Mouse (Mus musculus) G1E (cell line): ENCODE measurements around the gene Tmem132b. TPM values are rescaled to one million over a fixed set of nuclear protein-coding genes. Genes with fewer than 3 reads are reported as not detected.

Source experiments
- ATAC-seq: 2 replicates; pipeline ENCODE4 v1.8.0; 2016; ENCODE audit warnings: mild to moderate bottlenecking; ENCODE audit not compliant: insufficient number of reproducible peaks, poor library complexity, low FRiP score, severe bottlenecking; ENCODE audit errors: extremely low read depth
- DNase-seq: peaks from one replicate; pipeline ENCODE4 v3.0.0; 2012; ENCODE audit warnings: low spot score
- H3K27me3 ChIP-seq: 2 replicates; pipeline ENCODE4 v1.6.1; 2012; ENCODE audit warnings: mild to moderate bottlenecking, low read length, inconsistent platforms; ENCODE audit not compliant: insufficient read depth
- H3K36me3 ChIP-seq: replicated peaks from 2 replicates; pipeline ENCODE3; 2012; ENCODE audit warnings: mild to moderate bottlenecking, inconsistent platforms
- H3K4me1 ChIP-seq: 2 replicates; pipeline ENCODE4 v1.6.1; 2012; ENCODE audit warnings: low read depth, low read length, inconsistent platforms, mixed read lengths; ENCODE audit not compliant: insufficient read depth
- H3K4me3 ChIP-seq: 2 replicates; pipeline ENCODE4 v1.5.1; 2012; ENCODE audit warnings: low read depth, mild to moderate bottlenecking, inconsistent platforms, low read length, moderate library complexity, mixed read lengths
- H3K9me3 ChIP-seq: replicated peaks from 2 replicates; pipeline ENCODE4 v1.6.1; 2012; ENCODE audit warnings: inconsistent platforms
- CTCF ChIP-seq: IDR thresholded peaks from 2 replicates; pipeline ENCODE4 v1.5.1; 2012; ENCODE audit warnings: low read depth, low read length, inconsistent platforms, mixed read lengths
- GATA1 ChIP-seq: IDR thresholded peaks from 2 replicates; pipeline ENCODE4 v1.6.1; 2012; ENCODE audit warnings: borderline replicate concordance, low read length, inconsistent platforms, mixed read lengths
- GATA2 ChIP-seq: IDR thresholded peaks from 2 replicates; pipeline ENCODE4 v1.6.1; 2012; ENCODE audit warnings: low read depth, low read length, inconsistent platforms, borderline replicate concordance
- POLR2AphosphoS5 ChIP-seq: IDR thresholded peaks from 2 replicates; pipeline ENCODE4 v1.6.1; 2012; ENCODE audit warnings: low read depth, low read length, inconsistent platforms; ENCODE audit not compliant: insufficient replicate concordance
- TAL1 ChIP-seq: conservative IDR thresholded peaks from 2 replicates; pipeline ENCODE4 v1.6.1; 2012; ENCODE audit warnings: low read depth, low read length, inconsistent platforms, mixed read lengths
- polyA plus RNA-seq: library from polyadenylated mRNA; stranded (reverse); fragments of >175 nt; gene quantifications from 2 replicates; pipeline ENCODE4 v1.2.3, GENCODE M21; 2012
- total RNA-seq, 2 experiments: library from RNA; stranded (forward) in 1 of 2; stranded (reverse) in 1 of 2; fragments of 200-1000 nt in 1 of 2; fragments of >200 nt in 1 of 2; fragmentation: Nextera tagmentation in 1 of 2; gene quantifications; 2 replicates each; pipeline ENCODE4 v1.2.3; 2014 to 2017

Tmem132b gene
- total and polyA plus RNA-seq, 3 experiments: 0.11 TPM; not detected in 2

- no peaks in the 10 kb centered on the region for H3K4me1 ChIP-seq
- ATAC-seq (no peak), DNase-seq (no peak)
- no peaks in the 10 kb centered on the region for H3K36me3 ChIP-seq
- H3K4me3 ChIP-seq: no peak overlapping the region
- H3K27me3 ChIP-seq: no peaks in the 10 kb centered on the region
- H3K9me3 ChIP-seq: peaks cover 72% of the 10 kb centered on the region
- TF ChIP-seq TAL1 (no peak), POLR2AphosphoS5 (no peak), CTCF (no peak)
These were observed 96.3 kb downstream of the Tmem132b start for GRCm38 (mm10) chr5:125627816-125628348.

DNA sequence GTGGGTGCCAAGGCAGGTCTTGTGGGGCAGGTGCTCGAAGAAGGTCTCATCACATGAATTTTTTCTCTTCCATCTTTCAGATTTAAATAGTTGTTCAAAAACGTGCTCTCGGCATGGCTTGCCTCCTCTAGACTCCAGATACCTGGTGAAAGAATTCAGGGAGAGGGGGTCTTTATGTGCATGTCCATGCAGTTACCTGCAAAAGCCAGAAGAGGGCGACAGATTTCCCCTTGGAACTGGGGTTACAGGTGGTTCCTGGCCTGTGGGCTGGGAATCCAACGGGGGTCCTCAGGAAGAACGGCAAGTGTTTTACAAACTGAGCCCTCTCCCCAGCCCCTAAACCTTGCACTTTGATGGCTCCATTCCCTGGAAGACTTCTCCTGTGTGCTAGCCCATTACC lies 103.1 kb downstream of the Tmem132b start:
- no peak for ATAC-seq
- H3K9me3 ChIP-seq: peaks cover 83% of the 10 kb centered on the region
- H3K27me3 ChIP-seq: no peaks in the 10 kb centered on the region
- no peaks in the 10 kb centered on the region for H3K36me3 ChIP-seq
- TF ChIP-seq CTCF (no peak), TAL1 (no peak), GATA1 (no peak), POLR2AphosphoS5 (no peak), GATA2 (no peak)
- no peak overlapping the region for H3K4me3 ChIP-seq
- DNase-seq: no peak
- no peaks in the 10 kb centered on the region for H3K4me1 ChIP-seq

- DNase-seq (no peak), ATAC-seq (no peak)
- TF ChIP-seq TAL1 (no peak), GATA2 (no peak), GATA1 (no peak), POLR2AphosphoS5 (no peak), CTCF (no peak)
- H3K27me3 ChIP-seq: no peaks in the 10 kb centered on the region
- H3K9me3 ChIP-seq: peaks cover 75% of the 10 kb centered on the region
- no peaks in the 10 kb centered on the region for H3K4me1 ChIP-seq
- H3K4me3 ChIP-seq: no peak overlapping the region
- H3K36me3 ChIP-seq: no peaks in the 10 kb centered on the region
These were observed 109.4 kb downstream of the Tmem132b start for GRCm38 (mm10) chr5:125640966-125641365.

DNA sequence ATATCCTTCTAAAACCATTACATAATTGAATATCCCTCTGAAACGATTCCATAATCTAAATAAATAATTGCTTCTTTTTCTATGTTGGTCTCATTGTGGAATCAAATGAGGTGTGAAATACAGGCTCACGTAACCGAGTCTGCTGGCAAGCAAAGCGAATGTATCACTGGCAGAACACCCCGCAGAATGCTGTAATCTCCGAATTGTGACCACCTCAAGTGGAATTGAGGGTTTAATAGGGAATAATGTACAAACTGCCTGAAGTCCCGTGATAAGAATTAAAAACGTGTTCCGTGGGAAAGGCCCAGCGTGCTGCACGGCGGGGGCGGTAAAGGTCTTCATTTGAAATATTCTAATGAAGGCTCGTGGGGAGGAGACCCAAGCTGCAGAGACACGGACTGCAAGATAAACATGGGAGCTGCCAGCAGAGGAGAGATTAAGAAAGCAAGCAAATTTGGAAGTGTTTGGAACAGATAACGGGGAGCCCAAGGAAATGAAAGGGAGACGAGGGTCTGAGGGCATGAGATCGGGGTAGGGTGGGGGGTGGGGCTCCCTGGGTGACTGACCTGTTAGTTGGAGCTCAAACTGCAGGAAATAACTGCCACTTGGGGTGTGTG lies 110.1 kb downstream of the Tmem132b start:
- no peak for DNase-seq
- no peaks in the 10 kb centered on the region for H3K36me3 ChIP-seq
- TF ChIP-seq GATA2 (no peak), GATA1 (no peak), TAL1 (no peak), CTCF (no peak), POLR2AphosphoS5 (no peak)
- ATAC-seq: no peak
- H3K4me3 ChIP-seq: no peak overlapping the region
- H3K9me3 ChIP-seq: peaks cover 73% of the 10 kb centered on the region
- no peaks in the 10 kb centered on the region for H3K4me1 ChIP-seq
- no peaks in the 10 kb centered on the region for H3K27me3 ChIP-seq

DNA sequence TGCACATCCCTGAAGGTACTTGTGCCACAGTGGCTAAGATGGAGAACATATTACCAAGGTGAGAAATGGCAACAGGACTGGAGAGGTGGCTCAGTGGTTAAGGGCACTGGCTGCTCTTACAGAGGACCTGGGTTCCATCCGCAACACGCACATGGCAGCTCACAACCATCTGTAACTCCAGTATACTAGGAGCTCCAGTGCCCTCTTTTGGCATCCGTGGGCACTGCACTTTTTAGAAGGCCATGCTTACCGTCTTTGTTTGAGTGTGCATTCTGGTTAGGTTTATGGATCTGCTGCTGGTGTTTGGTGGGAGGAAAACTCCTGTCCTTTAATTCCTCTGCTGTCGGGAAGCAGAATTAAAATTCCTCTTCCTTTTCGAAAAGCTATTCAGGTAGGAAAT lies 116.7 kb downstream of the Tmem132b start:
- Histone ChIP-seq H3K9me3 (peaks cover 67% of the 10 kb centered on the region), H3K4me1 (no peaks in the 10 kb centered on the region), H3K4me3 (no peak overlapping the region), H3K27me3 (no peaks in the 10 kb centered on the region), H3K36me3 (no peaks in the 10 kb centered on the region)
- no peak for DNase-seq
- TF ChIP-seq GATA2 (no peak), POLR2AphosphoS5 (no peak), CTCF (no peak), GATA1 (no peak), TAL1 (no peak)
- ATAC-seq: no peak

GRCm38 (mm10) chr5:125649982-125650381 lies 118.4 kb downstream of the Tmem132b start:
- DNase-seq: no peak
- no peak for ATAC-seq
- no peak overlapping the region for H3K4me3 ChIP-seq
- no peaks in the 10 kb centered on the region for H3K27me3 ChIP-seq
- H3K9me3 ChIP-seq: peaks cover 59% of the 10 kb centered on the region
- H3K4me1 ChIP-seq: no peaks in the 10 kb centered on the region
- no peaks in the 10 kb centered on the region for H3K36me3 ChIP-seq
- TF ChIP-seq TAL1 (no peak), CTCF (no peak)

DNA sequence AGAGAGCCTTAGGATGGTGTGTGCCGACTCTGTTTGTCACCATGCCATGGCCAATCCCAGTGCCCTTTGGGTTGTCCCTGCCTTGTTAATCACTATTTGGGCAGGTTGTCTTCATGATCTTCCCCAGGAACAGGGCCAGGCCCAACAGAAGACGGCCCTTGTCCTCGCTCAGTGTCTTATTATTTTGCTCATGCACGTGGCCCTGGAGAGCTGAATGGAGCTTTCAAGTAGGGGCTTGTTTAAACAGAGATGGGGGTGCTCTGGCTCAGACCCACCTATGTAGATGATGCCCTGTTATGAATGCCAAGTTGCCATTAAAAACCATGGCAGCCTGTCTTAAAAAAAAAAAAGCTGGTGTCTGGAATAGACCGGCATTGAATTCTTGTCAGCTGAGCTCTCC lies 126.5 kb downstream of the Tmem132b start:
- DNase-seq: no peak
- no peaks in the 10 kb centered on the region for H3K36me3 ChIP-seq
- H3K27me3 ChIP-seq: no peaks in the 10 kb centered on the region
- H3K4me3 ChIP-seq: no peak overlapping the region
- TF ChIP-seq POLR2AphosphoS5: no peak
- no peak for TF ChIP-seq GATA1
- no peak for TF ChIP-seq CTCF
- TF ChIP-seq GATA2: no peak
- no peak for ATAC-seq
- no peaks in the 10 kb centered on the region for H3K4me1 ChIP-seq
- peaks cover 67% of the 10 kb centered on the region for H3K9me3 ChIP-seq
